Mouse (Mus musculus) left cerebral cortex, adult 18-20 months (tissue): ENCODE data around the gene Gata1. TPM values are rescaled to one million over a fixed set of nuclear protein-coding genes. Genes with fewer than 3 reads are reported as not detected.
"Not testable (repeated sequence)": the region's sequence is repeated elsewhere in the genome, so short reads cannot be mapped to it uniquely, and the experiment has no call there.

ENCODE experiments used
- DNase-seq, 2 experiments: peaks; one replicate each; pipeline ENCODE4 v3.0.0; 2021 to 2022; ENCODE audit warnings: low spot score in 2 of 2, mixed read lengths in 1 of 2
- long read RNA-seq, 2 experiments: library from polyadenylated mRNA; stranded (forward); transcript quantifications; one replicate each; pipeline ENCODE4 v2.0.0; 2021
- total RNA-seq, 2 experiments: library from RNA; stranded (reverse); gene quantifications; 2 replicates each; pipeline ENCODE4 v1.2.3; 2021

Gata1 gene
- not detected for total RNA-seq
- long read RNA-seq, experiment 1, result 0 reads
- long read RNA-seq, experiment 2, result 0 reads

DNA sequence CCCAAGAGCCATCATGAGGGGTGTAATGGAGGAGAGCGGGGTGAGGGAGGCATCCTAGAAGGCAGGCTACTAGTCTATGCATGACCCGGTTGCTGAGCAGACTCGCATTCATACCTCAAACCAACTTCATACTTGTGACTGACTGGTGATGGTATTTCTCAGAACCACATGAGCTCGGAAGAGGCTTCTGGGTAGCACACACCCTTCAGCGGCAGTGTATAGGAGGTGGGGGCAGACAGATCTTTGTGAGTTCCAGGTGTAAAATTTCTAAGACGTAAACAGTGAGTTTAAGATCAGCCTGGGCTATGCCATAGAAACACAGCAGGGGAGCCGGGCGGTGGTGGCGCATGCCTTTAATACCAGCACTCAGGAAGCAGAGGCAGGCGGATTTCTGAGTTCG is at the start of gene Gata1:
Gata1 (minus strand) TSS at position 180 of the 400 bp plus-strand sequence.
- DNase-seq, result no peak

DNA sequence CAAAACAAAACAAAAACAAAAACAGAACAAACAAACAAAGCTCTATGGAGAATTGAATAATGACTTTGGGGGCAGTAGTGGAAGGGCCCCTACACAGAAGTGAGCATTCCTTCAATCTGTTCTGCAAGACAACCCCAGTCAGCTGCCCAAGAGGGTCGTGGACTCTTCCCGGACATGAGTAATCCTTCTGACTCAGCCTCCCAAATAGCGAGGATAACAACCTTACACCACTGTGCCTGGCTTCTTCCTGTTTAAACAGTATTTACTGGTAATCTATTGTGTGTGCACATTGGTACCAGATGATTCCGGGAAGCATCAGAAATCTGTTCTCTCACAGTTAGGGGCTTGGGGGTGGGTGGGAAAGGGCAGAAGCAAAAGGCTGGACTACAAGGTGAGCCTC is 48.9 kb upstream of the Gata1 start:
- DNase-seq, result no peak

DNA sequence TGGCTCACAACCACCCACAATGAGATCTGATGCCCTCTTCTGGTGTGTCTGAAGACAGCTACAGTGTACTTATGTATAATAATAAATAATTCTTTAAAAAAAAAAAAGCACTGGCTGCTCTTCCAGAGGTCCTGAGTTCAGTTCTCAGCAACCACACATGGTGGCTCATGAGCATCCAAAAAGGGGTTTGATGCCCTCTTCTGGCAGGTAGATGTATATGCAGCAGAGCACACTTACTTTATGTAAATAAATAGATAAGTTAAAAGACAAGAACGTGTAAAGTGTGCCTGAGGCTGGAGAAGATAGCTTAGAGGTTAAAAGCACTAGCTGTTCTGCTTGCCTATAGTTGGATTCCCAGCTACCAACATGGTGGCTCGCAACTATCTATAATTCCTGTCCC is 46.9 kb upstream of the Gata1 start:
- DNase-seq, result no peak

DNA sequence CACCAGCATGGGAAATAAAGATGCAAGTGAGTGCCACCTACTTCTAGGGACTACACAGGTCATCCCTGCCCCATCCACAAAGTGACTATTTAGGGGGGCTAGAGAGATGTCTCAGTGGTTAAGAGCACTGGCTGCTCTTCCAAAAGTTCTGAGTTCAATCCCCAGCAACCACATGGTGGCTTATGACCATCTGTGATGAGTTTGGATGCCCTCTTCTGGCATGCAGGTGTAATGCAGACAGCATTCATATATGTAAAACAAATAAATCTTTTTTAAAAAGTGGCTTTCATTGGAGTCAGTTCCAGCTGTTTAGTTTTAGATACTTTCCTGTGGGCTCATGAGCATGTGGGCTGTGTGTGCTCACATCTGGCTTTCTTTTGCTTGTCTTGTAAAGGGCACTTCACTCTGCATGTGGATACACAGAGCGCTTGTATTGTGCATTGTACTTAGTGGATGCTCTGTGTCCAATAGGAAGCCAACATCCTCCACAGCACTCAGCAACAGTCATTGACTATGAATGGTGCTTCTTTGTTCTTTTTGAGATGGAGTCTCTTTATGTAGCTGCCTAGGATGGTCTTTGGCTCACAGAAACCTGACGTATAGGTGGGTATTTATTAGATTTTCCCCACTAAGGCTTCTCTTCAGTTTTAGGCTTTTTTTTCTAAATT is 42.4 kb upstream of the Gata1 start:
- DNase-seq, result no peak

DNA sequence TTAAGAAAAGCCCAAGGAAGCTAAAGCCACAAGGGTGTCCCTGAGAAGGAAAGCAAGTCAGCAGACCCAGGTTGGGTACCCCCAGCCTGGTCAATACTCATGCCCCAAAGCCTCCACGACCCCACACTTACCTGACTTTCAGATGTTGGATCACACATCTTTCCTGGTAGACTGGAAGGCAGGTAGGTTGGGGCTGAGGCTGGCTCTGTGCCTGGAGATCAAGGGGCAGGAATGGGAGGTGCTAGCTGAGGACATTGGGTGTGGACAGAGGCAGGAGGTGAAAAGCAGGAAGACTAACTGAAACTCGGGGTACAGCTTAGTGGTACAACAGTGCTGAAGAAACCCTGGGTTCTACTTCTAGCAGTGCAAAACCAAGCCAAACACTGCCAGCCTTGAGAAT is 40.4 kb upstream of the Gata1 start, which contains the start of gene Glod5:
Glod5 (minus strand) TSS at position 207 of the 400 bp plus-strand sequence.
- no peak for DNase-seq

DNA sequence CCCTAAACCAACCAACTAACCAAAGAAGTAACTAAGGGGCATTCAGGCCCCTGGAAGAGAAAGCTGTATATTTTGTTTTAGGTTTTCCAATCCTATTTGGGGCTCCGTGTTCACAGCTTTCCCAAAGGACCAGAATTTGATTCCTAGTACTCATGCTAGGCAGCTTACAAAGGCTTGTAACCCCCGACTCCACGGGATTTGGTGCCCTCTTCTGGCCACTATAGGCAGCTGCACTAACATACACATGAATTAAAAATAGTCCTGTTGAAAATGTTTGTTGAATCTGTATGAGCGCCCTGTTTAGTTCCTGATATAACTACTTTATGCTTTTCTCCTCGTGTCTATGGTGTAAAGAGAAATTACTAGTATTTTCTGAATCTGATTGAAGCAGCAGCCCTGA is 39.3 kb upstream of the Gata1 start:
- peak; percentile 14 to 26 for DNase-seq

DNA sequence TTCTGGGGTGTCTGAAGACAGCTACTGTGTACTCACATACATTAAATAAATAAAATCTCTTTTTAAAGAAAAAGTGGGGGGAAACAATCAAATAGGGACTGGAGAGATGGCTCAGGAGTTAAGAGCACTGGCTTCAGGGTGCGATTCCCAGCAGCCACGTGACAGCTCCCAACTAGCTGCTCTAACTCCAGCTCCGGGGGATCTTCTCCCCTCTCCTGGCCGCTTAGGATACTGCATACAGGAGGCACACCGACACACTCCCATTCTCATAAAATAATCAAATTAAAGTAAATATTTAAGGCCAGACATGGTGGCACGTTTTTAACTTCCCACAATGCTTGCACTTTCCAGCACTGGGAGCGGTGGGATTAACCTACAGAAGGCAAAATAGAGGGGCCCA is 37.8 kb upstream of the Gata1 start:
- DNase-seq, result not testable (repeated sequence)

DNA sequence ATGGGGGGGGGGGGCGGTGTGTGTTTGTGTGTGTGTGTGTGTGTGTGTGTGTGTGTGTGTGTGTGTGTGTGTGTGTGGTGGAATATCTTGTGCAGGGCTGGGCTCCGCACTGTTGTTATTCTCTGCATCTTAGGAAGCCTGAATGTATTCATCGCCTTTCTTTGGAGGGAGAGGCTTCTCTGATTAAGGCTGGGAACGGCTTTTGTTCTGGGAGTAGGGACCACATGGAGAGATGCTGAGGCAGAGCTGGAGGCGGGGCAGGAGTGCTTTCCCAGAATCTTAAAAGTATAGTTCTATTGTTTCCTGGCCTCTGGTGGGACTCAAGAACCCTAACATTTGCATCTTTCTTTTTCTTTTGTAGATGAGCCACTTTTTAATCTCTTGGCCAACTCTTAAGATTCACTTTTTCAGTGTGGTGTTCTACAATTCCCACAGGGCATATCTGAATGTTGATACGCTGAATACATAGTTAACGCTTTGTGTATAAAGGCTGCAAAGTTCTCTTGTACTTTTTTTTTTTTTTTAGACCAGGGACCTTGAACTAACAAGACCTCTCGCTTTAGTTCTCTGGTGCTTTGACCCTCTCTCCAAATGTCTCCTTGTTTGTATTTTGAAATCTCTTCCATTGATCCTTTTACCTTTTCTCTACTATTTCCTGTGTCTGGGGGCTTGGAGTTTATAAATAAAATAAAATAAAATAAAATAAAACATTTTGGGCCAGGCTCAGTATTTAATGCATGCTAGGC is 35.9 kb upstream of the Gata1 start:
- no peak for DNase-seq

DNA sequence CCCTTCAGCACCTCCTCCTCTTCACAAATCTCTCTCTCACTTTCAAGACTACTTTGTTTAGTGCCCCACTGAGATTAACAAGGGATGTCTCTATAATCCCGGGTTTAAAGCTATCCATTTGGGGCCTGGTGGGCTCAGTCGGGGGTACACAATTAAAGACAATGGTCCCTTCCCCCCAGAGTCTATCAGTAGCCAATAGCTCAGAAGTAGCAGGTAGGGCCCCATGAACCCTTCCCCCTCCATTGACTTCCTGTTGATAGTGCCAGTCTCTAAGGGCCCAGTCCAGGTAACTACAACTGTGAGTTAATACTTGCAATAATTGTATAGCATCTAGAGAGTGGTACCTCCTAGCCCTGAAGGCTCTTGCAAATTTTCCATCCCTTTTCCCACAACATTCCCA is 35.3 kb upstream of the Gata1 start:
- DNase-seq, result no peak

DNA sequence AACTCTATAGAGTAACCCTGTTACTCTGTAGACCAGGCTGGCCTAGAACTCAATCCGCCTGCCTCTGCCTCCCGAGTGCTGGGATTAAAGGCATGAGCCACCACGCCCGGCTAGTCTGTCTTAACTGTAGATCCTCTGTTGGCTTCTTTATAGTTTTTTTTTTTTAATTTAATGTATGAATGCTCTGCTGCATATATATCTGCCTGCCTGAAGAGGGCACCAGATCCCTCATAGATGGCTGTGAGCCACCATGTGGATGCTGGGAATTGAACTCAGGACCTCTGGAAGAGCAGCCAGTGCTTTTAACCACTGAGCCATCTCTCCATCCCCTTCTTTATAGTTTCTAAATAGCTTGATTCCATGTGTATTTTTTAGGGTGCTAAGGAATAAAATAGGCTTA is 31.5 kb upstream of the Gata1 start:
- DNase-seq, result not testable (repeated sequence)

DNA sequence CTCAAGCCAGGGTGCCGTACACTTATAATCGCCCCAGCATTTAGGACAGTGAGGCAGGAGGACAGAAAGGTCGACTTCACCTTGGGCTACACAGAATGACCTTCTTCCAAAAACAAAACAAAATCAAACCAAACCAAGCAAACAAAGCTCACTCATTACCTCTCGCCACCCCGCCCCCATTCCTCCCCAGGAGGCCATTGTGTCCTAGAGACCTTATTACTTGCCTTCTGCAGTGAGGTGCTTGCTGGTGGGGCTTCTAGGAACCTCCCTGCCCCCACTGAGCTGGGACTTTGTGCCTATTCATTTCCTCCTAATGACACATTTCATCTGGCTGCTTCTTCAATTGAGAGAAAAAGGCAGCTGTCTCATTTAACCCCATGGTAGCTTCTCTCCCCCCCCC is 30.7 kb upstream of the Gata1 start:
- no peak for DNase-seq

DNA sequence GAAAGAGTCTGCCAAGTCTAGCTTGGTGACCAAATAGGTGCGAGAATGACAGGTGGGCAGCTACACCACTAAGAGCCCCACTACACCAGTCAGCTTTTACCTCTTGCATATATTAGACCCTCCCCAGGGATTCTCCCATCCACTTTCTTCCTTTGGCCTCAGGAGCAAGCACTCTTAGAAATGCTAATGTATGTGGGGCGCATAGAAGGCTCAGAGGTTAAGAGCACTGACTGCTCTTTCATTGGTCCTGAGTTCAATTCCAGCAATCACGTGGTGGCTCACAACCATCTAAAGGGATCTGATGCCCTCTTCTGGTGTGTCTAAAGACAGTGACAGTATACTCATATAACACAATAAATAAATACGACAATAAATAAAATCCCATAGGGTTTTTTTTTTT is 25.1 kb upstream of the Gata1 start:
- DNase-seq, result no peak

DNA sequence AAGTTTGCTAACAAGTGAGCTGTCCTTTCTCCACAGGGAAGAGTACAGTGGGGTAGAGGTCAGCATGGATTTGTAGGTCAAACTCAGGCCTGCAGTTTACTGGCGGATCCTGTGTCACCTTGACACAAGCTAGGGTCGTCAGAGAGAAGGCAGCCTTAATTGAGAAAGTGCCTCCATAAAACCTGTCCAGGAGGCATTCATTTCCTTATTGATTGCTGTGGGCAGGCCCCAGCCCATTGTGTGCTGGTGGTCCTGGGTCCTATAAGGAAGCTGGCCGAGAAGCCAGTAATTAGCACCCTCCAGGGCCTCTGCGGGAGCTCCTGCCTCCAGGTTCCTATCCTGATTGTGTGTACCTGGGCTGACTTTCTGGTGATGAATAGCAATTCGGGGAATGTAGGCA is 24.1 kb upstream of the Gata1 start:
- DNase-seq, result no peak

DNA sequence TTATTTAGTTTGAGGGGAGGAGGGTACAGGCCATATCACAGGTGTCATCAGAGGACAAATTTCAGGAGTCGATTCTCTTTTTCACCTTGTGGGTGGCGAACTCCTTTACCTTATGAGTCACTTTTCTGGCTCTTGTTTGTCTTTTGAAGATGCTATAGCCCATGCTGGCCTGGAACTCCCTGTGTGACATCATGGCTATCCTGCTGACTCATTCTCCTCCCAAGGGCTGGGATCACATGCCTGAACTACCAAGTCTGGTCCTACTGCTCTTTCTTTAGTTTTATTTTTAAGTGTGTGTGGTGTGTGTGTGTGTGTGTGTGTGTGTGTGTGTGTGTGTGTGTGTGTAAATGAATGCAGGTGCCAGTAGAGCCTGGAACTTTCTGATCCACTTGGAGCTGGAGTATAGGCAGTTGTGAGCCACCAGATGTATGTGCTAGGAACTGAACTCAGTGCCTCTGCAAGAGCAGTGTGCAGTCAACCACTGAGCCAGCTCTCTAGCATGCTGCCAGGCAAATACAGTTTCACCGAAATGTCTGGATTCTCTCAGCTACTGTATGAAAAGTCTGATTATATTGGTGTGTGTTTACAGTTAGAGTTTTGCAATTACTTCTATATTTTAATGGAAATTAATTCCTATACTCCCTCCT is 22.8 kb upstream of the Gata1 start:
- DNase-seq, result no peak

DNA sequence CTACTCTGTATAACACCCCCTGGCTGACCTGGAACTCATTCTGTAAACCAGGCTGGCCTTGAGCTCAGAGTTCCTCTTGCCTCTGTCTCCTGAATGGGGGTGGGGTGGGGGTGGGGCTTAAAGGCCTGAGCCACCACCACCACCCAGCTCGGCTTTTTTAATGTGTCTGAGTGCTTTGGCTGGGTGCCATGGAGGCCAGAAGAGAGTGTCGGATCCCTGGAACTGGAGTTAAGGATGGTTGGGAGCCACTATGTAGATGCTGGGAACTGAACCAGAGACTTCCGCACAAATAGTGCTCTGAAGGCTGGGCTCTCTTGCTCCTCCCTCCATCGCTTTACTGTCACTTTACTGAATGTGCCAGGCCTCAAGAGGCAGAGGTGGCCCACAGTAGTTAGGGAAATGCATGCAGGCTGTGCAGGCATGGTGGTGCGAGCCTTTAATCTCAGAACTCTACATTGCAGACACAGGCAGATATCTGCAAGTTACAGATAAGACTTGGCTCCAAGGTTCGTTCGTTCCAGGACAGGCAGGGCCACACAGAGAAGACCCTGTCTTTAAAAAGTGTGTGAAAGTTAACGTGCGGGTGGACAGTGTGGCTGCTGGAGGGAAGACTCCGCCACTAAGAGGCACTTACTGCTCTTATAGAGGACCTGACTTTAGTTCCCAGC is 15.3 kb upstream of the Gata1 start:
- DNase-seq, result no peak

DNA sequence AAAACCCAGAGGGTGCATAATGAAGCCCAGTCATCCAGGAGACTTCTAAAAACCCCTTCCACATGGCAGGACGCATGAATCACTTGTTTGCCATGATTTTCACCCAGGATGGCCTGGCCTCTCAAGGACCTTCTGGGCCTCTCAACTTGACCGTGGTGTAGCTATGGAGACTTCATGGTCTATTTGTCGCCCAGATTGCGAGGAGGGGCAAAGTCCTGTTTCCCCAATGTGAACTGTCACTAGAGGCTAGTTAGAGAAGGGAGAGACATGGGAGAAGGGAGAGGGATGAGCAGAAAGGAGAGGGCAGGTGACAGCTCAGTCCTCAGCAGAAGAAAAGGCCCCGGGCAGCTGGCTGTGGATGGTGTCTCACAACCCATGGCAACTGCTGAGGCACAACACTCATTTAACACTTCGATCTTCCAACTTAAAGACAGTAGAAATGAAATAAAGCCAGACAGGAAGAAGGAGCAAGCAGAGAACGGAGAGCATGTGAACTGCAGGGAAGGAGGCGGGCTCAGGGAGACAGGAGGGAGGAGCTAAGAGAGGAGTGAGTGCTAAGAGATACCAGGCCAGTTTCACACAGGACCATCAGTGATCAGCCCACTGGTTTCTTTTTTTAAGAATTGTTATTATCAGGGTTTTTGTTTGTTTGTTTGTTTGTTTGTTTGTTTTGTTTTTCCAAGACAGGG is 14.7 kb upstream of the Gata1 start:
- no peak for DNase-seq

DNA sequence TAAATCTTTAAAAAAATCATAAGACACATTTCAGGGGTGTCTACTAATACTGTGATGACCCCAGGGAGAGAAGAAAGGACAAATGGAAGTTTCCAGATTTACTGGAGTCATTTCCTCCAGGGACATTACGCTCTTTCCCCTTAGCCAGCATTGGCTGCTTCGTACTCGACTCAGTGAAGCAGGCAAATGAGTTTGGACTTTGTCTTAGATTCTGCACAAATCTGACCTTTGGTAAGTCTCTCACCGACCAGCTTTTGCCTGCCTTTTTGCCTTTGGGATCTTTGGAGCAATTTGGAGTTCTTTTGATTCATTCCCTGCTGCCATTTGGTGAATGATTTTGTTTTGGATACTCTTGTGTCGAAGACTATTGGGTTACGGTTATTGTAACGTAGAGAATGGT is 3.5 kb upstream of the Gata1 start:
- no peak for DNase-seq

DNA sequence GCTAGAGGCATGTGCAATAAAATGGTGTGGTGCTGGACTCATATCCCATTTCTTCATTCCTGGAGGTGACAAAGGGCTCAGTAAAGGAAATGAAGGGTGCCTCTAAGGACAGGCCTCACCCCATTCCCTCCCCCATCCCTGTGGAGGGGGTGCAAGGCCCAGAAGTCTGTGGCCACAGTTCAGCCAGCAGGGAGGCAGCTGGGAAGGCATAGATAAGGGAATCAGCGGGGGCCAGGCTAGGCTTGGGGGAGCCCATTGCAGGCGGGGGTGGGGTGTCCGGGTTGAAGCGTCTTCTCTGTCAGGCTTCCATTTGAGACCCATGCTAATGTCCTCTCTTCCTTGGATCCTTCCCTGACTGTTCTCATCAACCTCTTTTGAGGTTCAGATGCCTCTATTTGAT is 6.6 kb downstream of the Gata1 start:
- no peak for DNase-seq

DNA sequence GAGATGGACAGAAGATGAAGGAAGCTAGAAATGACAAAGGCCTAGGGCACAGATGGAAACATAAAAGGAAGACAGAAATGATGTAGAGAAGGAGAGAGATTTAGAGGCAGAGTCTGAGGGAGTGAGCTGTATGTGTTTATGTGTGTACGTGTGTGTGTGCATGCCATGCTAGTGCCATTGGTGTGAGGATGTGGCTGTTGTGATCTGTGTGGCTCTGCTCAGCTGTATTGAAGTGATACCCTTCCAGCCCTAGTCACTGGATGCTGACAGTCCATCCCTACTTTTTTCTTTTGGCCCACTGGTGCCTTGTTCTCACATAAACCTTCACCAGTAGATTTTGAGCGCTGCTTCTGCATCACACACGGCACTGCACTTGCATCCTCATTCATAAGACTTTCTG is 9.0 kb downstream of the Gata1 start:
- no peak for DNase-seq

DNA sequence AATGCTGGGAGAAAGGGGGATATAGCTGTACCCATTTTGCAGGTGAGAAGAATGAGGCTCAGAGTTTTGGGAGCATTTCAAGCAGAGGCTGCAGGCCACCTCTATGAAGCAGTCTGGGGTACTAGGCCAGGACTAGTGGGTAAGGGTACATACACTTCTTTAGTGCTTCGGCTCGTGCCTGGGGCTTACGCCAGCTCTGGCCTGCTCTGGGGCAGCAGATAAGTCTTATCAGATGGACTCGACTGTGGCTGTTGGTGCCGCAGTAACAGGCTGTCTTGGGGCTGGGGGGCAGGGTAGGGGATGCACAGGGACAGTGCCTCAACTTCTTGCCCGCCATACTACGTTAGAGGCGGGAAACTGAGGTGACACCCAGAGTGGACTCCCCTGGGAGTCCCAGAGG is 9.6 kb downstream of the Gata1 start:
- DNase-seq, result no peak

DNA sequence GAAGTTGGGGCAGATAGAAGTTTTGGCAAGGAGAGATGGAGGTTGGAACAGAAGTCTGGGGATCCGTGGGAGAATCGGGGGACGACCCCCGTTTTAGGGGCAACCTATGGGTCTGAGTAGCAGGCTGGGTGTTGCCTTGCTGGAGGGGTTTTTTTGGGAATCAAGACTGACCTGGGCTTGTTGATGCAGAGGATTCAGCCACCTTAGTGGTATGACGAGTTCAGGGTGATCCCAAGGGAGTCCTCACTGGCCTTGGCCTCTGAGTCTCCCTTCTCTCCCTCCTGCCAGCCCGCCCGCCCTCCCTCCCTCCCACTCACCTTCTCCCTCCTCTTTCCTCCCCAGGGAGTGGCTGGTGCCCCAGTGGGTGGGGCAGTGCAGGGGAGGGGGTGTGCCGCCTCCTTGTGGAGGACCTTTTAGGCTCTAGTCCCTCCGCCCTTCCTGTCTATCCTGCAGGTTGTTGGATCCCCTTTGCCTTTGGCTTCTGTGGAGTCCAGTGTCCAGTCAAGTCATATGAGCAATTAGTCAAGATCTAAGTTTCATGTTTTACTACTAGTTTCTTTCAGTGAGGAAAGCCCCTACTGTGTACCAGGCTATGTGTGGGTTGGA is 10.2 kb downstream of the Gata1 start:
- no peak for DNase-seq
